Mouse (Mus musculus): ENCODE data around the gene Alox5. TPM values are rescaled to one million over a fixed set of nuclear protein-coding genes. Genes with fewer than 3 reads are reported as not detected.

Alox5 gene
- total and polyA plus RNA-seq, 3 experiments, result 6.6 to 16.4 (median 14.3) TPM

DNA sequence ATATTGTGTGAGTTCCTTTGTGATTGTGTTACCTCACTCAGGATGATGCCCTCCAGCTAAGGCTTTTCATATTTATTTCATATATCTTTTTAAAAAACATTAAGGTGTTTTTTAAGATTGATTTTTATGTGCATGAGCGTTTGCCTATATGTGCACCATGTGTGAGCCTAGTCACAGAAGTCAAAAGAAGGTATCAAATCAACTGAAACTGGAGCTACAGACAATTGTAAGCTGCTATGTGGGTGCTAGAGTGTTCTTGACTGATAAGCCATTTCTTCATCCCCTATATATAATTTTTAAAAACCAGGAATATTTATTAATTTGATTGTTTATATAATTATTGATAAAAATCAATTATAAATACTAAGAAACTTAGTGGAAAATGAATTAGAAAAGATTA lies 72.9 kb downstream of the Alox5 start:
- Histone ChIP-seq H3K36me3 (ENCODE audit: control insufficient read depth, insufficient read depth, low read length) (no peaks in the 10 kb centered on the region; the same call in 1 of the 2 replicates), H3K4me1 (ENCODE audit: control insufficient read depth, insufficient read depth, low read length) (no peaks in the 10 kb centered on the region), H3K27ac (no peak overlapping the region), H3K27me3 (ENCODE audit: control insufficient read depth, insufficient read depth, low read length) (no peaks in the 10 kb centered on the region), H3K79me2 (replicated peaks; ENCODE audit: control insufficient read depth, insufficient read depth, low read length) (no peaks in the 10 kb centered on the region), H3K9ac (ENCODE audit: low read depth, low read length) (no peak overlapping the region), H3K4me3 (no peak overlapping the region)
- TF ChIP-seq CTCF (IDR thresholded peaks at IDR 0.05) (no peak), EP300 (IDR thresholded peaks at IDR 0.05; ENCODE audit: insufficient read depth, low read depth, low read length) (no peak), POLR2A (IDR thresholded peaks at IDR 0.05; ENCODE audit: insufficient read depth, low read depth, low read length) (no peak)
- DNase-seq, result no peak
- intact Hi-C loops (cut with DNase I), result no loop called here
- WGBS, result 91% methylated on average over 1 of the region's 1 CpGs

DNA sequence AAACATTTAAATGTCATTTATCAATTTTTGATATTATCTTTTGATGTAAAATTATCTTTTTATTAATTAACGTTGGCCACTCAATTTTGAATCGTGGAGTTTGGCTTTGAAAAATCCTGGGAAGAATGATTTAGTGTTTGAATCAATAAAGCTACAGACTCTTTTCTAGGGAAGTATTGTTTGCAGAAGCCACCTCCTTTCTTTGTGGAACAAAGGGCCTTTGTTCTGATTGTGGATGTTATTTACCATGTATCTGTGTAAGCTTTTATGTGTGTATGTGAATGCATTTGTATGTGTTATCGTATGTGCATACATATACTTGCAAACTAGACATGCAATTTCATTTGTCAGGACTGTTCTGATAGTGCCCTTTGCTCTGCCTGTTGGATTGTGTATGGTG lies 74.5 kb downstream of the Alox5 start:
- DNase-seq, result no peak
- H3K79me2 ChIP-seq (replicated peaks; ENCODE audit: control insufficient read depth, insufficient read depth, low read length), result no peaks in the 10 kb centered on the region
- H3K36me3 ChIP-seq (ENCODE audit: control insufficient read depth, insufficient read depth, low read length), result no peaks in the 10 kb centered on the region; the same call in 1 of the 2 replicates
- H3K27me3 ChIP-seq (ENCODE audit: control insufficient read depth, insufficient read depth, low read length), result no peaks in the 10 kb centered on the region
- no peaks in the 10 kb centered on the region for H3K4me1 ChIP-seq (ENCODE audit: control insufficient read depth, insufficient read depth, low read length)
- WGBS, result 86% methylated on average over 3 of the region's 3 CpGs
- no peak for TF ChIP-seq POLR2A (IDR thresholded peaks at IDR 0.05; ENCODE audit: insufficient read depth, low read depth, low read length)
- no peak for TF ChIP-seq EP300 (IDR thresholded peaks at IDR 0.05; ENCODE audit: insufficient read depth, low read depth, low read length)
- TF ChIP-seq CTCF (IDR thresholded peaks at IDR 0.05), result no peak
- intact Hi-C loops (cut with DNase I), result no loop called here
- no peak overlapping the region for H3K9ac ChIP-seq (ENCODE audit: low read depth, low read length)
- no peak overlapping the region for H3K4me3 ChIP-seq
- no peak overlapping the region for H3K27ac ChIP-seq

DNA sequence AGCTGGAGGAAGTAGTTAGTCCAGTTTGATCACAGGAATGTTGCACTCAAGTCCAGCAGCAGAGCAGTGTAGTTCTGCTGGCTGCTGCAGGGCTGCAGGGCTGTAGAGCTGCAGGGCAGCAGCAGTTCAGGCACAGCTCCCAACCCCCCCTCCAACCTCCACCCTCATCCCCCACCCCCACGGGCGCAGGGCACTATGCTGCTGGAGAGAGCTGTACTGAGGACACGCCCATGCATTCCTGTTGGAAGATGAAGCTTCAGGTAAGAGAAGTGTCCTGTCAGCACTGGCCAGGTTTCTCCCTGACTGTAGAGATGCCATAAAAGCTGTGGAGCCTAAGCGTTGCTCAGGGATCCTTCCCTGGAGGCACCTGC lies 74.9 kb downstream of the Alox5 start:
- Histone ChIP-seq H3K36me3 (ENCODE audit: control insufficient read depth, insufficient read depth, low read length) (no peaks in the 10 kb centered on the region; the same call in 1 of the 2 replicates), H3K27ac (no peak overlapping the region), H3K9ac (ENCODE audit: low read depth, low read length) (no peak overlapping the region), H3K4me3 (no peak overlapping the region), H3K27me3 (ENCODE audit: control insufficient read depth, insufficient read depth, low read length) (no peaks in the 10 kb centered on the region), H3K4me1 (ENCODE audit: control insufficient read depth, insufficient read depth, low read length) (no peaks in the 10 kb centered on the region), H3K79me2 (replicated peaks; ENCODE audit: control insufficient read depth, insufficient read depth, low read length) (no peaks in the 10 kb centered on the region)
- WGBS, result 64% methylated on average over 4 of the region's 4 CpGs
- intact Hi-C loops (cut with DNase I), result no loop called here
- DNase-seq, result no peak
- TF ChIP-seq CTCF (IDR thresholded peaks at IDR 0.05) (no peak), POLR2A (IDR thresholded peaks at IDR 0.05; ENCODE audit: insufficient read depth, low read depth, low read length) (no peak), EP300 (IDR thresholded peaks at IDR 0.05; ENCODE audit: insufficient read depth, low read depth, low read length) (no peak)

DNA sequence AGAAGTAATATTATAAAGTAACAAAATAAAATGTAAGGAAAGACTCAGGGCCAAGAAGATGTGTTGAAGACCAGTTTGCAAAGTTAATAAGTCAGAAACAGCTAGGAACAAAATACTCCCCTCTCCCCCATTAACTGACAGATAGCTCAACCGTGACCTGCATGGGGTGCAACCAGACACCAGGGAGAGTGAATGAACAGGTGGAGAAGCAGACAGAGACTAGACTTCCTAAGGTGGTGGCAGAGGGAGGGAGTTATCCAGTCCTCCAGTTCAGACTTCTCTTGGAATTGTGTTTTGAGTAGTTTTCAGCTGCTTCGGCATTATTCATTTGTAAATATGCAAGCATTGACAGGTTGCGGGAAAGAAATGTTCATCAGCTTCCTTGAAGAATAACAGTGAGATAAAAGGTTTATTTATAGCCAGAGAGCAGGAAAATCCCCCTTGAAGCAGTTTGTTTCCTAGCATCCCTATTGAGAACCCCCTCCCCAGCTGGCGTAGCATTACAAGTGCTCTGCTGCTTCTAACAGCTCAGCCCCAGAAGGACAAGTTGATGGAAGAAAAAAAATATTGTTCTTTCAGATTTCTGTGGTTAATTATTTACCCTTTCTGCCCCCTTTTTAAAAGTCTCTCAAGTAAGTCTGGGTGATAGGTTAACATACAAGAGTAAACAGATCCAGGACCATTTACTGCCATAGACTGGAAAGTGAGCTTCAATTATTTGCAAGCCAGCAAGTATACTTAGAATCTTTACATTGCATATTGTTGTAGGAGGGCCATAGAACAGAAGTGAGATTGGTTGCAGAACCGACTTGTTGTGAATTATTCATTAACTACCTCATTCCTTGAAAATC lies 75.6 kb downstream of the Alox5 start:
- TF ChIP-seq POLR2A (IDR thresholded peaks at IDR 0.05; ENCODE audit: insufficient read depth, low read depth, low read length), result no peak
- no peak for TF ChIP-seq CTCF (IDR thresholded peaks at IDR 0.05)
- no peak for TF ChIP-seq EP300 (IDR thresholded peaks at IDR 0.05; ENCODE audit: insufficient read depth, low read depth, low read length)
- 59% methylated on average over 5 of the region's 5 CpGs for WGBS

DNA sequence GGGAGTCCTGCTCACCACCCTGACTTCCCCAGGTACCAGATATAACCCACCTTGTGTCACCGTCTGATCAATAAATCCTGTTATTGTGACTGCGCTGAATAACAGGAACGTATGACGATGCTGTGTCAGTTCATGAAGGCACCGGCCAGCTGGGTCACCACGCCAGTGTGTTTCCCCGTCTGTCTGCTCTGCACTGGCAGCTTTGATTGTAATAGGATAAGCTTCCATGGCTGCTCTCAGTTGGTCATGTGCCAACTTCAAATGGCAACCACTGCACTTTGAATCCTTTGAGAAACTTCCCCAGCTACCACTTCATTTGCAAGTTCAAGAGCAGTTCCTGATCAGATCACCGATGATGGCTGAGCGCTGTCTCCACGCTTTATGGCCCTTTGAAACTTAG lies 77.4 kb downstream of the Alox5 start:
- WGBS, result 92% methylated on average over 10 of the region's 10 CpGs
- H3K4me1 ChIP-seq (ENCODE audit: control insufficient read depth, insufficient read depth, low read length), result no peaks in the 10 kb centered on the region
- H3K27ac ChIP-seq, result no peak overlapping the region
- no peak overlapping the region for H3K4me3 ChIP-seq
- no peaks in the 10 kb centered on the region; the same call in 1 of the 2 replicates for H3K36me3 ChIP-seq (ENCODE audit: control insufficient read depth, insufficient read depth, low read length)
- no peak for TF ChIP-seq EP300 (IDR thresholded peaks at IDR 0.05; ENCODE audit: insufficient read depth, low read depth, low read length)
- no peak for TF ChIP-seq CTCF (IDR thresholded peaks at IDR 0.05)
- TF ChIP-seq POLR2A (IDR thresholded peaks at IDR 0.05; ENCODE audit: insufficient read depth, low read depth, low read length), result no peak
- intact Hi-C loops (cut with DNase I), result no loop called here
- no peak overlapping the region for H3K9ac ChIP-seq (ENCODE audit: low read depth, low read length)
- no peaks in the 10 kb centered on the region for H3K79me2 ChIP-seq (replicated peaks; ENCODE audit: control insufficient read depth, insufficient read depth, low read length)
- DNase-seq, result no peak
- no peaks in the 10 kb centered on the region for H3K27me3 ChIP-seq (ENCODE audit: control insufficient read depth, insufficient read depth, low read length)

More for the DNA sequence above, 75.6 kb downstream of the Alox5 start:
- intact Hi-C loops (cut with DNase I), result no loop called here
- Histone ChIP-seq H3K79me2 (replicated peaks; ENCODE audit: control insufficient read depth, insufficient read depth, low read length) (no peaks in the 10 kb centered on the region), H3K4me3 (no peak overlapping the region), H3K4me1 (ENCODE audit: control insufficient read depth, insufficient read depth, low read length) (no peaks in the 10 kb centered on the region), H3K27me3 (ENCODE audit: control insufficient read depth, insufficient read depth, low read length) (no peaks in the 10 kb centered on the region), H3K9ac (ENCODE audit: low read depth, low read length) (no peak overlapping the region), H3K36me3 (ENCODE audit: control insufficient read depth, insufficient read depth, low read length) (no peaks in the 10 kb centered on the region; the same call in 1 of the 2 replicates), H3K27ac (no peak overlapping the region)
- DNase-seq, result no peak

DNA sequence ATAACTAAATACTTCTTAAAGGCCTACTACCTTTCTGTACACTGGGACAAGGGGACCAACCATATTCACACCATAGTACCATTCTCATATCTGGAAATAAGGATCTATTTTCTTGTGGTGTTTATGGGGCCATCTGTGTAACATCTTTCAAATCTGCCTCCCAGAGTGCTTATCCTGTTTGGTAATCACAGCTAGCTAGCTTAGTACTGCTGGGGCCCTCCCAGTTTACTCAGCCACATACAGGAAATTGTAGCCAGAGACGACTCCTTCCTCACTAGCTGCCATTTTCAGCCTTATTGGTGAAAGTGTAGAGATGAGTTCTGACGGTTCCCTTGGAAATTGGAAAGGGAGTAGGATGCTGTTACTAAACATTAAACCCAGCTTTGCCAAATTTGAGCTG lies 79.4 kb downstream of the Alox5 start:
- intact Hi-C loops (cut with DNase I), result no loop called here
- Histone ChIP-seq H3K36me3 (ENCODE audit: control insufficient read depth, insufficient read depth, low read length) (peaks cover 3% of the 10 kb centered on the region), H3K27ac (no peak overlapping the region), H3K4me3 (no peak overlapping the region), H3K79me2 (replicated peaks; ENCODE audit: control insufficient read depth, insufficient read depth, low read length) (no peaks in the 10 kb centered on the region), H3K27me3 (ENCODE audit: control insufficient read depth, insufficient read depth, low read length) (no peaks in the 10 kb centered on the region), H3K9ac (ENCODE audit: low read depth, low read length) (no peak overlapping the region), H3K4me1 (ENCODE audit: control insufficient read depth, insufficient read depth, low read length) (no peaks in the 10 kb centered on the region)
- no peak for TF ChIP-seq EP300 (IDR thresholded peaks at IDR 0.05; ENCODE audit: insufficient read depth, low read depth, low read length)
- no peak for DNase-seq
- 37% methylated on average over 2 of the region's 2 CpGs for WGBS
